Mouse (Mus musculus) MEL-GATA-1-ER (cell line): ENCODE measurements around the gene Pla2g16.
A peak's percentile ranks its signal among the peaks of the same experiment; 100 is the strongest.

Experiments
- DNase-seq: peaks from one replicate; pipeline ENCODE4 v3.0.0-alpha.2; 2012; ENCODE audit warnings: low read depth; ENCODE audit errors: extremely low read depth

Pla2g16 gene

GRCm38 (mm10) chr19:7563676-7564075 lies 6.4 kb downstream of the Pla2g16 start:
- no peak for DNase-seq

GRCm38 (mm10) chr19:7564457-7564856 lies 7.2 kb downstream of the Pla2g16 start:
- DNase-seq: no peak

- DNase-seq: no peak
These were observed 9.6 kb downstream of the Pla2g16 start for GRCm38 (mm10) chr19:7566826-7567225.

- no peak for DNase-seq
These were observed 11.1 kb downstream of the Pla2g16 start for GRCm38 (mm10) chr19:7568364-7568763.

- no peak for DNase-seq
These were observed 12.4 kb downstream of the Pla2g16 start for GRCm38 (mm10) chr19:7569650-7570049.

GRCm38 (mm10) chr19:7576180-7576579 lies 18.9 kb downstream of the Pla2g16 start:
- no peak for DNase-seq

GRCm38 (mm10) chr19:7577710-7578109 lies 20.5 kb downstream of the Pla2g16 start:
- DNase-seq: no peak

- DNase-seq: peak; percentile 58
These were observed 23.8 kb downstream of the Pla2g16 start for GRCm38 (mm10) chr19:7581042-7581441.

GRCm38 (mm10) chr19:7583101-7583500 lies 25.8 kb downstream of the Pla2g16 start:
- no peak for DNase-seq

- DNase-seq: no peak
These were observed 26.3 kb downstream of the Pla2g16 start for GRCm38 (mm10) chr19:7583599-7583998.

GRCm38 (mm10) chr19:7585279-7585678 lies 28.0 kb downstream of the Pla2g16 start:
- DNase-seq: no peak

GRCm38 (mm10) chr19:7585764-7586163 lies 28.5 kb downstream of the Pla2g16 start:
- DNase-seq: no peak

GRCm38 (mm10) chr19:7590795-7591194 lies 33.5 kb downstream of the Pla2g16 start:
- DNase-seq: no peak

- DNase-seq: no peak
These were observed 34.8 kb downstream of the Pla2g16 start for GRCm38 (mm10) chr19:7592018-7592417.

GRCm38 (mm10) chr19:7595534-7595933 lies 38.3 kb downstream of the Pla2g16 start:
- DNase-seq: peak; percentile 22

- no peak for DNase-seq
These were observed 41.2 kb downstream of the Pla2g16 start for GRCm38 (mm10) chr19:7598481-7598880.

- no peak for DNase-seq
These were observed 44.3 kb downstream of the Pla2g16 start for GRCm38 (mm10) chr19:7601551-7601950.

- no peak for DNase-seq
These were observed 46.8 kb downstream of the Pla2g16 start for GRCm38 (mm10) chr19:7604107-7604506.

- DNase-seq: no peak
These were observed 47.8 kb downstream of the Pla2g16 start for GRCm38 (mm10) chr19:7605013-7605412.

- no peak for DNase-seq
These were observed 48.9 kb downstream of the Pla2g16 start for GRCm38 (mm10) chr19:7605930-7606783.

GRCm38 (mm10) chr19:7606801-7607689 lies 49.8 kb downstream of the Pla2g16 start, which contains the start of gene Lgals12:
Lgals12 (minus strand) TSS chr19:7607193.
- DNase-seq: no peak

- no peak for DNase-seq
These were observed 50.5 kb downstream of the Pla2g16 start for GRCm38 (mm10) chr19:7607690-7608201.
